Mouse (Mus musculus) E14TG2a.4 (cell line): ENCODE measurements at regions not wholly inside any gene's neighbourhood (a gene's known extent, or its start where the extent isn't known, plus 50 kb on each side); places are given as distances from the start of the nearest gene placed in this dataset.

ENCODE experiments used
- CTCF ChIP-seq: conservative IDR thresholded peaks from 2 replicates; pipeline ENCODE4 v1.5.1; 2014; ENCODE audit warnings: low read length
- POU5F1 ChIP-seq: IDR thresholded peaks from 2 replicates; pipeline ENCODE4 v1.6.1; 2014; ENCODE audit warnings: low read length, borderline replicate concordance

- TF ChIP-seq CTCF (peak; percentile 32), POU5F1 (no peak)
Measured at GRCm38 (mm10) chr16:26234113-26234512, 128.5 kb upstream of the P3h2 start.
